Mouse (Mus musculus): ENCODE data around the gene Rpl36. TPM values are rescaled to one million over a fixed set of nuclear protein-coding genes. Genes with fewer than 3 reads are reported as not detected.

The Rpl36 gene
- polyA plus RNA-seq (2016; fragmentation: Nextera tagmentation; extraction: Ambion mirVana): 1,562 and 1,574 TPM in 2 replicates

DNA sequence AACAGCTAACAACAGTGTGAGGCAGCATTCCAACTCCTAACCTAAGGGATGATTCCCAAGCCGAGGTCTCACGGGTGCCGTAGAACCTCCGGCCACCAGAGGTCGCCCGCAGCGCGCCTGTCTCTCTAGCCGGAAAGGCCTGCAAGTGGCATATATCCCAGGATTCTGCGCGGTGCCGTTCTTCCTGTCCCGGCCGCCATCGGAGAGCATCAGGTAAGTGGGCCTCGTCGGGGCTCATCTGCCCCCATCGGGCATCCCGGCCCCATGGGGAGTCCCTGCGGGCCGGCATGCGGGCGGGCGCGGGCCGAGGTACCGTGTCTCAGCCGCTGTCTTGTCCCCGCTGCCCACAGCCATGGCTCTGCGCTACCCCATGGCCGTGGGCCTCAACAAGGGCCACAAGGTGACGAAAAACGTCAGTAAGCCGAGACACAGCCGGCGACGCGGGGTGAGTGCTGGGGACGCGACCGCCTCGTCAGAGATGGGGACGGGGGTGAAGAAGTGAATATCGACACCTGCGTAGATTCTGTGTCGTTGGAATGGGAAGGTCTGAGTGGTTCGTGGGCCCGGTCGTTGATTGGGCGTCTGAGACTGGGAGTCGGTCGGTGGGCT lies at the start of gene Rpl36:
Rpl36 (plus strand) TSS at position 181 of the 609 bp plus-strand sequence.
- peaks cover 47% of the 10 kb centered on the region for H3K36me3 ChIP-seq
- peak within 1 kb of the TSS; percentile 91 for H3K9ac ChIP-seq
- peak within 1 kb of the TSS; percentile 88 for H3K4me2 ChIP-seq
- peaks cover 60% of the 10 kb centered on the region for H3K4me1 ChIP-seq
- no peaks in the 10 kb centered on the region for H3K9me3 ChIP-seq (replicated peaks)
- ATAC-seq: peak; percentile 46
- H3K27me3 ChIP-seq (replicated peaks): no peaks in the 10 kb centered on the region
- peak within 1 kb of the TSS; percentile 80 for H3K4me3 ChIP-seq
- under 1% methylated on average over 52 of the region's 52 CpGs for WGBS (ENCODE audit: insufficient replicate concordance)
- H3K27ac ChIP-seq: peak within 1 kb of the TSS; percentile 83

DNA sequence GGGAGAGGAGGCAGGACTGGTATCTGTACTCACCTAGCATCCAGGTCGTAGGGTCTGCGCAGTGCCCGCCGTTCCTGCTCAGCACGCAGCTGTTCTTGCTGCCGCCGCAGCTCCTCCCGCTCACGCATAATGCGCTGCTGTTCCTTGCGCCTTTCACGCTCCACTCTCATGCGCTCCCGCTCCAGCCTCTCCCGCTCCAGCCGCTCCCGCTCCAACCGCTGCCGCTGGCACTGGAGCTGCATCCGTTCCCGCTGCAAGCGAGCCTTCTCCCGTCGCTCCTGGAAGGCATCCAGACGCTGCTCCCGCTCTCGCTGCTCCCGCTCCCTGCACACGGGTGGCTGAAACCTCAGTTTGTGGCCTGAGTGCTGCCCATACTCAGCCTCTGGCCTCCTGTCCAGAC lies 46.9 kb upstream of the Rpl36 start:
- no peaks in the 10 kb centered on the region for H3K9me3 ChIP-seq (replicated peaks)
- H3K27me3 ChIP-seq (replicated peaks): no peaks in the 10 kb centered on the region
- H3K36me3 ChIP-seq: peaks cover 100% of the 10 kb centered on the region
- H3K4me1 ChIP-seq: no peaks in the 10 kb centered on the region
- no peak overlapping the region for H3K4me3 ChIP-seq
- H3K9ac ChIP-seq: no peak overlapping the region
- WGBS (ENCODE audit: insufficient replicate concordance): 95% methylated on average over 29 of the region's 29 CpGs
- H3K27ac ChIP-seq: no peak overlapping the region
- H3K4me2 ChIP-seq: no peak overlapping the region
- no peak for ATAC-seq

DNA sequence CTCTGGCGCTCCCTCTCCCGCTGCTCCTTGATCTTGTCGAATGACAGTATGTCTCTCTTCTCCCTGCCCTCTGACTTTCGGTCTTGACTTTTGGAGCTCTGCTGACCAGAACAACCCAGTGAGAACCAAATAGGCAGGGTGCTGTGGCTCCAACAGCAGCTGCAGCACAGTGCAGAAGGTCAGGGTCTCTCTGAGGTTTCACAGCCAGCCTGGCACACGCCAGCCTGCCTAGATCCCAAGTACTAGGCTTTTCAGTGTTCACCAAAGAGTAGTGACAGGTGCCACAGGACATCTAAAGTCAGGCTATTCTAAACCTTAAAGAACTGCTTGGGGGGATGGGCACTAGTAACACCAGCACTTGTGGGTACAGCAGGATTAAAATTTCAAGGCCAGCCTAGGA lies 46.3 kb upstream of the Rpl36 start:
- Histone ChIP-seq H3K9ac (no peak overlapping the region), H3K27ac (no peak overlapping the region), H3K4me2 (no peak overlapping the region), H3K27me3 (replicated peaks) (no peaks in the 10 kb centered on the region), H3K36me3 (peaks cover 100% of the 10 kb centered on the region), H3K9me3 (replicated peaks) (no peaks in the 10 kb centered on the region), H3K4me1 (no peaks in the 10 kb centered on the region), H3K4me3 (no peak overlapping the region)
- no peak for ATAC-seq
- 90% methylated on average over 5 of the region's 5 CpGs for WGBS (ENCODE audit: insufficient replicate concordance)

DNA sequence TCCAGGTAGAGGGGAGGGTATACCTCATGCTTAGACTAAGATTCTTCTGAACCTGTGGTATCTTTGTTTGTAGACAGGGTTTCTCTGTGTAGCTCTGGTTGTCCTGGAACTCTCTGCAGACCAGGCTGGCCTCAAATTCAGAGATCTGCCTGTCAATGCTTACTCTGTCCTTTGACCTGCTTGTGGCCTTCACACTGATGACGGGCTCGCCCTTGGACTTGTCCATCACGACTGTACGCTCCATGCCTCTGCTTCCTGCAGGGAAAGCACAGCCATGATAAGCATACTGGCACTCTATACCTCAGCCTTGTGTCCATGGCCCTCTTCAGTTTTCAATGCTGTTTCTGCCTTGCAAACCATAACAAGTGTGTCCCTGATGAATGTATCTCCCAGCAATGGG lies 45.8 kb upstream of the Rpl36 start:
- no peaks in the 10 kb centered on the region for H3K9me3 ChIP-seq (replicated peaks)
- WGBS (ENCODE audit: insufficient replicate concordance): 83% methylated on average over 4 of the region's 4 CpGs
- no peak overlapping the region for H3K9ac ChIP-seq
- H3K4me2 ChIP-seq: no peak overlapping the region
- H3K36me3 ChIP-seq: peaks cover 100% of the 10 kb centered on the region
- no peak for ATAC-seq
- H3K4me3 ChIP-seq: no peak overlapping the region
- H3K27ac ChIP-seq: no peak overlapping the region
- H3K4me1 ChIP-seq: no peaks in the 10 kb centered on the region
- H3K27me3 ChIP-seq (replicated peaks): no peaks in the 10 kb centered on the region

GRCm38 (mm10) chr17:56570287-56570686 lies 42.9 kb upstream of the Rpl36 start:
- WGBS (ENCODE audit: insufficient replicate concordance): 90% methylated on average over 4 of the region's 4 CpGs
- no peak for ATAC-seq
- Histone ChIP-seq H3K27ac (no peak overlapping the region), H3K4me1 (0 out of 2 replicates have a peak, but pooled peaks cover 5% of the 10 kb centered on the region), H3K4me3 (no peak overlapping the region), H3K36me3 (peaks cover 99% of the 10 kb centered on the region), H3K27me3 (replicated peaks) (no peaks in the 10 kb centered on the region), H3K9me3 (replicated peaks) (no peaks in the 10 kb centered on the region), H3K9ac (no peak overlapping the region), H3K4me2 (no peak overlapping the region)

GRCm38 (mm10) chr17:56572154-56572553 lies 41.1 kb upstream of the Rpl36 start:
- no peak overlapping the region for H3K4me3 ChIP-seq
- H3K4me1 ChIP-seq: 0 out of 2 replicates have a peak, but pooled peaks cover 5% of the 10 kb centered on the region
- no peak overlapping the region for H3K27ac ChIP-seq
- ATAC-seq: no peak
- no peak overlapping the region for H3K9ac ChIP-seq
- 83% methylated on average over 1 of the region's 1 CpGs for WGBS (ENCODE audit: insufficient replicate concordance)
- H3K9me3 ChIP-seq (replicated peaks): no peaks in the 10 kb centered on the region
- no peak overlapping the region for H3K4me2 ChIP-seq
- H3K36me3 ChIP-seq: peaks cover 97% of the 10 kb centered on the region
- H3K27me3 ChIP-seq (replicated peaks): no peaks in the 10 kb centered on the region

DNA sequence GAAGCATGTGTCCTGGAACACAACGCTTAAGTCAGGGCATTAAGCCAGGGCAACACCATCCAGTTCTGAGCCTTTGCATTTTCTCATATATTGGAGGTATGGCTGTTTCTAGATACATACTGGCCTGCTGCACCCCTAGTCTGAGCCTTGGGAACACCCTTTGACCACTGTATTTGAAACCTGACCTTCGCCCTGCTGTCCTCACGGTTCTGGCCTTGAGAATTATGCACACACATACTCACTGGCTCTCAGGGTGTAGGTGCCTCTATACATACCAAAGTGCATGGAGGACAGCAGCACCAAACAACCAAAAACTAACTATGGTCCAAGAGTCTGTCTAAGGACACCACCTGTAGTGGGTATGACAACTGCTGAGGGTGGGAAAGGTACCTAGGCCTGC lies 40.3 kb upstream of the Rpl36 start:
- Histone ChIP-seq H3K4me1 (0 out of 2 replicates have a peak, but pooled peaks cover 5% of the 10 kb centered on the region), H3K4me3 (no peak overlapping the region), H3K27ac (no peak overlapping the region), H3K9ac (no peak overlapping the region), H3K36me3 (peaks cover 97% of the 10 kb centered on the region), H3K4me2 (no peak overlapping the region), H3K27me3 (replicated peaks) (no peaks in the 10 kb centered on the region), H3K9me3 (replicated peaks) (no peaks in the 10 kb centered on the region)
- peak; percentile 3; the same call in 1 of the 2 replicates for ATAC-seq
- 93% methylated on average over 3 of the region's 3 CpGs for WGBS (ENCODE audit: insufficient replicate concordance)

GRCm38 (mm10) chr17:56583071-56583470 lies 30.1 kb upstream of the Rpl36 start:
- 68% methylated on average over 1 of the region's 1 CpGs for WGBS (ENCODE audit: insufficient replicate concordance)
- no peaks in the 10 kb centered on the region for H3K9me3 ChIP-seq (replicated peaks)
- H3K4me2 ChIP-seq: peak overlapping the region; percentile 93
- H3K9ac ChIP-seq: peak overlapping the region; percentile 96
- H3K27me3 ChIP-seq (replicated peaks): no peaks in the 10 kb centered on the region
- peaks cover 74% of the 10 kb centered on the region for H3K36me3 ChIP-seq
- ATAC-seq: no peak
- H3K4me3 ChIP-seq: peak overlapping the region; percentile 95
- H3K27ac ChIP-seq: peak overlapping the region; percentile 97
- peaks cover 51% of the 10 kb centered on the region for H3K4me1 ChIP-seq

- no peak for ATAC-seq
- Histone ChIP-seq H3K4me2 (peak overlapping the region; percentile 93), H3K9me3 (replicated peaks) (no peaks in the 10 kb centered on the region), H3K4me1 (peaks cover 57% of the 10 kb centered on the region), H3K27me3 (replicated peaks) (no peaks in the 10 kb centered on the region), H3K36me3 (peaks cover 74% of the 10 kb centered on the region), H3K27ac (peak overlapping the region; percentile 97), H3K9ac (peak overlapping the region; percentile 96), H3K4me3 (peak overlapping the region; percentile 95)
- under 1% methylated on average over 31 of the region's 33 CpGs for WGBS (ENCODE audit: insufficient replicate concordance)
Measured at GRCm38 (mm10) chr17:56583611-56584256, 29.5 kb upstream of the Rpl36 start.

DNA sequence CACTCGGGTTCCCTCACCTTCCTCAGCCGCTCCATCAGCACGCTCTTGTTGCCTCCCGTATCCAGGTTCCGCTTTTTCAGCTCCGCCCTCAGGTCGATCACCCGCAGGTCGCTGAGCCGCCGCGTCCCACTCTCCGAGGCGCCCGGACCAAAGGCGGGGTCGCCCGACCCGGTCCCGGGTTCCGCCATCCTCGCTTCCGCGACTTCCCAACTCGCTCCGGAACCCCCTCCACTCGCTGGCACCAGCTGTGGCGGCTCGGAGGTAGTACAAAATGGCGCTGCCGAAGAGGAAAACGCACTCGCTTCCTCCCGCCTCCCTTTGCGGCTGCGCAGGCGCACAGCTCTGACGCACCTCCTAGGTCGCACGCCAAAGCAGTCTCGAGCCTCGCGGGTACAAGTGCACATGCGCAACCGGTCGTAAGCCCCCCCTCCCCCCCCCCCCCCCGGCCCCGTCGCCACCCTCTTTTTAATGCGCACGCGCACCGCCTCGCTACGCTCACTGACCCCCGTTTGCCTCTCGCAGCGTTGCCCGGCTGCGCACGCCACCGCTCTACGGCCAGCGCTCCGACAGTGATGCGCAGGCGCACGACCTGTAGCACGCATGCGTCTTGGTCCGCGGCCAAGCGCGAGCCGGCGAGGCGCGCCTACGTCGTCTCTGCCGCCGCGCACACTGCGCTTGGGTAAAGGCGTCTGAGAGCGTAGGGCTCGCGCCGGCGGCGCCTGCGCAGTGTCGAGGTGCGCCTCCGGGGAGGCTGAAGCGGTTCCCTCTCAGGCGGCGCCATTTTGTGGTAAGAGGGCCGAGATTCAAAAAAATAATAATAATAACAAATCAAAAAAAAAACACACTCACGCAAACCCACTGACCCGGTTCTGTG lies 28.7 kb upstream of the Rpl36 start, which contains the start of the genes Safb2 and Safb:
Safb2 (minus strand) TSS at position 329 of the 874 bp plus-strand sequence.
Safb (plus strand) TSS at position 569 of the 874 bp plus-strand sequence.
- Histone ChIP-seq H3K4me1 (peaks cover 57% of the 10 kb centered on the region), H3K27me3 (replicated peaks) (no peaks in the 10 kb centered on the region), H3K4me2 (peak within 1 kb of the TSS; percentile 93), H3K9ac (peak within 1 kb of the TSS; percentile 96), H3K27ac (peak within 1 kb of the TSS; percentile 97), H3K36me3 (peaks cover 74% of the 10 kb centered on the region), H3K9me3 (replicated peaks) (no peaks in the 10 kb centered on the region), H3K4me3 (peak within 1 kb of the TSS; percentile 95)
- peak; percentile 93 for ATAC-seq
- WGBS (ENCODE audit: insufficient replicate concordance): under 1% methylated on average over 95 of the region's 101 CpGs

- Histone ChIP-seq H3K27me3 (replicated peaks) (no peaks in the 10 kb centered on the region), H3K27ac (peak overlapping the region; percentile 97), H3K4me3 (peak overlapping the region; percentile 95), H3K4me2 (peak overlapping the region; percentile 93), H3K9me3 (replicated peaks) (no peaks in the 10 kb centered on the region), H3K4me1 (peaks cover 57% of the 10 kb centered on the region), H3K36me3 (peaks cover 74% of the 10 kb centered on the region), H3K9ac (peak overlapping the region; percentile 96)
- ATAC-seq: 0 out of 2 replicates have a peak, but pooled peaks have one; percentile 8
- under 1% methylated on average over 61 of the region's 61 CpGs for WGBS (ENCODE audit: insufficient replicate concordance)
Measured at GRCm38 (mm10) chr17:56585171-56585821, 27.9 kb upstream of the Rpl36 start.
